Mouse (Mus musculus): ENCODE results near the gene Atp10b.
"Not testable (repeated sequence)": the region's sequence is repeated elsewhere in the genome, so short reads cannot be mapped to it uniquely, and the experiment has no call there.

Gene Atp10b

GRCm38 (mm10) chr11:43149577-43149976 lies at the start of gene Atp10b:
Gene Atp10b (plus strand): TSS chr11:43149877.
- DNase-seq = no peak

DNA sequence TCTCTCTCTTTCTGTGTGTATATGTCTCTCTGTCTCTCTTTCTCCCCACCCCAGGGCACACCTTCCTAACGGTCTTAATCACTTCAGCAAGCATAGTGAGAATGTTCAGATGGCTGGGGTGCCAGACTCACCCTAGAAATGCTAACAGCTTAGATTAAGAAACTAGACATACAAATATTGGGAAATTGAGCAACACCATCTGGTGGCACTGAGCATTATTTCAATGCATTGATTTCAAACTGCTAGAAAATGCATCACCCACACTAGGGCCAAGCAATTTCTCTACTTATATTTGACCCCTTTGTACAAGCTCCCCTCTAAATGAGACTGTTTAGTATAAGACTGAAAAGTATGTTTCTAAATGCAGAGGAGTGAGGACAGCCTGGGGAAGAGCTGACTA lies 48.3 kb upstream of the Atp10b start:
- no peak for DNase-seq

DNA sequence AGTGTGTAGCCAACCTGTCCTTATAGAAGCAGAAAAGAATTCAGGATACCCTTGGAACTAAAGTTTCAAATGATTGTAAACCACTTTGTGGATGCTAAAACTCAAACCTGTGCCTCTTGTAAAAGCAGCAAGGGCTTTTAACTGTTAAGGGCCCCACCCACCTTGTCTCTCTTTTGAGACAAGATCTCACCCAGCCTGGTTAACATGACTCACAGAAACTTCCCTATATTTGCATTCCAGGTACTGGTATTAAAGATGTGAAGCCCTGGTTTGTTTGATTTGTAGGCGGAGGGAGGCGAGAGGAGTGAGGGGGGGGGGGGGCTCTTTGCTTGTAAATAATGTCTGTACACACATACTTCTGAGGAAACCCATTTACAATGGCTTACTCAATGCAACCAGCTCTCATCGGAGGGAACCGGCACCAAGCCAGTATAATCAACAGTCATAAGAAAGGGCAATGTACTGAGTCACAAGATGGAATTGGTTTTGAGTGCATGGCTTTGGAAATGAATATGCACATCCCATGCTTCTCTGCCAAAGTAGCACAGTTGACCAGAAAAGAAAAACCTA lies 23.7 kb upstream of the Atp10b start:
- DNase-seq = no peak

DNA sequence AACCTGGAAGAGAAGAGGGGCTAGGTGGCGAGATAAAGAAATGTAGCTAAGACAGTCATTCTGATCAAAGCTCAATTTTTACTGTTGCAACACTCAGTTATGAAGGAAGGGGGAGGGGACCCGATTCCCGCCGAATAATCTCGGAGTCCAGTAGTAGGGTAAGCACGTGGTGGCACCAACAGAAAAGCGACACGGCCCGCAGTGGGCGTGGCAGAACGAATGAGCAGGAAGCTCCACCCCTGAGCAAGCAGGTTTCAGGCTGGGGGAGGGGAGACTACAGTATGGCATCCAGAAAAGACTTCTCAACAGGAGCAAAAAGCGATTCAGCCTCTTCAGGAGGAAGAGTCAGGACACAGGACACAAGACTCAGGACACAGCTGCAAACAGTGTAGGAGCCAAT lies 23.1 kb upstream of the Atp10b start:
- DNase-seq = not testable (repeated sequence)

- DNase-seq = no peak
These were observed 8.4 kb upstream of the Atp10b start for GRCm38 (mm10) chr11:43141296-43141695.

- DNase-seq = peak in 1 of 2 experiments; percentile 8
These were observed 6.9 kb upstream of the Atp10b start for GRCm38 (mm10) chr11:43142811-43143210.

DNA sequence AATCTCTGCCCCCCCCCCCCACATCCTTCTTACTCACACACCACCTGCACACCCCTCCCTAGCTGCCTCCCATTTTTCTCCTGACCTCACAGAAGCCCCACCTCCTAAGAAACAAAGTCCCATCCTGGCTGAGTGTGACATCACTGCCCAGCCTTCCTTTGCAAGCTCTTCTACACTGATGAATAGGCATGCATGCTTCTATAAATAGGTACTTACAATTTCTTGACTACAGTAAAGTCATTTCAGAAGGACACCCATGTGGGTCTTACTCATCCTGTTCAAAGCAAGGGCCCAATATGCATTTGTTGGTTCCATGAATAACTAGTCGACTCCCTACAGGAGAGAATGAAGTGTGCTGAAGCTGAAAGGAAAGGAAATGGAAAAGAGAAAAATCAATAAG lies 5.5 kb upstream of the Atp10b start:
- no peak for DNase-seq

DNA sequence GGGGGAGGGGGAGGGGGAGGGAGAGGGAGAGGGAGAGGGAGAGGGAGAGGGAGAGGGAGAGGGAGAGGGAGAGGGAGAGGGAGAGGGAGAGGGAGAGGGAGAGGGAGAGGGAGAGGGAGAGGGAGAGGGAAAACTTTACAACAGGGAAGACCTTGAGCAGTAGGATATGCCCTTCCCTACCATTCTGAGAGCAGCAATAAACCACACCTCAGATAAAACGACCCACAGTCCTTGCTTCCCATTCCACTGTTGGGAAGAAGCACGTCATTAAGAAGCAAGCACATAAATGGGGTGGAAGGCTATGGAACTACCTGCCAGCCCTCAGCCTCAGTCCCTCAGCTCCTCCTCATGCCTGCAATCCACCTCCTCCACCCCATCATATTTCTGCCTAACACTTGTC lies 4.8 kb upstream of the Atp10b start:
- DNase-seq = not testable (repeated sequence)

GRCm38 (mm10) chr11:43147380-43147779 lies 2.3 kb upstream of the Atp10b start:
- DNase-seq = no peak

GRCm38 (mm10) chr11:43148341-43148740 lies 1.3 kb upstream of the Atp10b start:
- DNase-seq = no peak

- DNase-seq = no peak
These were observed 5.3 kb downstream of the Atp10b start for GRCm38 (mm10) chr11:43155004-43155403.

GRCm38 (mm10) chr11:43155417-43155816 lies 5.7 kb downstream of the Atp10b start:
- DNase-seq = no peak

DNA sequence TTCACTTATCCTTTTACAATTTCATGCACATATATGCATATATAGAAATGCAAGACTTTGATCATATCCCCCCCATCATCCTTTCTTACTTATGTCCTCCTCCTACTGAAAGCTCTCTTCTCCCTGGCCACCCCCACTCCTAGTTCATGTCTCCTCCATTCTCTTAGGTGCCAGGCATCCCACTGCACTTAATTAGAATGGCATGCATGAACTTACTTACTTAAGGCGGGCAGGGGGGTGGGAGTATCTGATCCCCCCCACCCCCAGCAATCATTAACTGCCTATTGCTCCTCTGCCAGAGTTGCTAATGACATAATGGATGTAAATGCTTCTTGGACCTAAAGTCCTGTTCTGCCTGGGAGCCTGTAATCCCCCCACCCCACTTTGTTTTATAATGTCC lies 9.1 kb downstream of the Atp10b start:
- no peak for DNase-seq

GRCm38 (mm10) chr11:43160188-43160942 lies 10.7 kb downstream of the Atp10b start:
- DNase-seq = no peak

GRCm38 (mm10) chr11:43170601-43171000 lies 20.9 kb downstream of the Atp10b start:
- no peak for DNase-seq

GRCm38 (mm10) chr11:43174359-43175116 lies 24.9 kb downstream of the Atp10b start:
- no peak for DNase-seq

DNA sequence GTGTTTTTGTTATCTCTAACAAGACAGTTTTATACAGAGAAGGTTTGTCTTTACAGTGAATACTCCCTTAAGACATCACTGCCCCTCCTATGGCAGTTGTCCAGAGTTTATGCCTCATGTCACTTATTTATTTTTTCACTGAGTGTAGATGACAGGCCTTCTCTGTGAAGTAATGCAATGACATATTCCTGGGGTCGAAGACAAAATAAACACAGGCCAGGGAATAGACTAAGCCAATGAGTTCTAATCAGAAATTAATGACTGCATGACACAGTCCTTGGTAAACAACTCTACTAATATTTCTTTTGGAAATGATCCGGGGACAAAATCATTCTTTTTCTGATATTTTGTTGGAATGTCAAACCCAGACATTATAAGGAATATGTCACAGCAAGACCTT lies 32.7 kb downstream of the Atp10b start:
- DNase-seq = no peak

GRCm38 (mm10) chr11:43182816-43183215 lies 33.1 kb downstream of the Atp10b start:
- DNase-seq = peak in 1 of 2 experiments; percentile 6

DNA sequence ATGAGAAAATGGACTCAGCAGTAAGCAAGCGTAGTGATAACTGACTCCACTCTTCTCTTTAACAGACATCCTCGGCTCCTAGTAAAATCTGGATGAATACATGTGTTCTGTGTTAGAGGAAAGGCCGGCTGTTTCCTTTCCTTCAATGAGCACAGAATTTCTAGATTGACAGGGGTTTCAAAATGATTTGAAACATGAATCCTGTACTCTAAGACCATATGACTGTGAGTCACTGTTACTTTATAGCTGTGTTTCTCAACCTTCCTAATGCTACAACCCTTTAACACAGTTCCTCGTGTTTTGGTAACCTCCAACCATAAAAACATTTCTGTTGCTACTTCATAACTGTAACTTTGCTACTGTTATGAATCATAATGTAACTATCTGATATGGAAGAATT lies 33.8 kb downstream of the Atp10b start:
- DNase-seq = no peak

DNA sequence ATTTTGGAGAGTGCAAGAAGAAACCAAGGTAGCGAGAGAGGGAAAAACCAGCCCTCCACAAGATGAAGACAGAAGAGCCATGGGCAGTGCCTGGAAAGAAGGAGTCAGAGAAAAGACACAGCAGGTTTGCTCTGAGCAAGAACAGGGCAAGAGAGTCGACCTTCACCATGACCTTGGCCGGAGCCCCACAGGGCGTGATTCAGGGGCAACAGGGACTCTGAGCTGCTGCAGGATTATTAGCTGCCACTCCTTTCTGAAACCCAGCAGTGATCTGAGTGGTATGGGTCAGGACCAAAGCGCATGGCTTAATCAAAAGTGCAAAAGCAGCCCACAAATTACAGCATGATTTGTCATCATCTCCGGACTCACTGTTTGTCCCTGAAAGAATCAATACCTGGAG lies 36.6 kb downstream of the Atp10b start:
- no peak for DNase-seq

DNA sequence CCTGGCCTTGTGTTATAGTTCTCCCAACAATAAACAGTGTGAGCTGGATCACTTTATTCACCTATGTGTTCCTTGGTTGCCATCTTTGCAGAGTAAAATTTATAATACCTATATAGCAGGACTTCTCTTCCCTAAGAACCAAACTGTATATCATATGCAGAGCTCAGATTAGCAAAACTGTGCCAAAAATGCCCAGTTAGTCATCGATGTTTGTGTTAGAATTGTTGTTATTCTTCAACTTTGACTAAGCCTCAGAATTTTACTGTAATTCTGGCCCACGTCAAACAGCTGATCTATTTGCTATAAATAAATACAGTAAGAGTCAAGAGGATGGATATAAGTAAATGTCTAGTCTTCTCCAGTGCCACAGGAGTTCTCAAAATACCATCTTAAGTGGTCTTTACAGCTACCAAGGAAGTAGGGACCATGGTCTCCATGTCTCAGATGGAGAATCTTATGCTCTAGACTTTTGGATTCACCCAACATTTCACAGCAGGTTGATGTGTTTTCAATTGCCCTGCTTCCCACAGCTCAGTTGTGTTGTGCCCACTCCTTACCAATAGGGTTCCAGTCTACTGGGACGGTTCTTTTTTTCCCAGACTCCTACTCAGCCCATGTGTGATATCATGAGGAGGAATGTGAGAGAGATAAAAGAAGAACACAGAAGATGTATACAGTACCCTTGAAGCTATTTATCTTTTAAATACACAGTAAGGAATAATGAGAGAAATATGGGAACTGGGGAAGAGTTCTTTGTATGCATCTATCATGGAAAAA lies 40.3 kb downstream of the Atp10b start:
- DNase-seq = no peak

DNA sequence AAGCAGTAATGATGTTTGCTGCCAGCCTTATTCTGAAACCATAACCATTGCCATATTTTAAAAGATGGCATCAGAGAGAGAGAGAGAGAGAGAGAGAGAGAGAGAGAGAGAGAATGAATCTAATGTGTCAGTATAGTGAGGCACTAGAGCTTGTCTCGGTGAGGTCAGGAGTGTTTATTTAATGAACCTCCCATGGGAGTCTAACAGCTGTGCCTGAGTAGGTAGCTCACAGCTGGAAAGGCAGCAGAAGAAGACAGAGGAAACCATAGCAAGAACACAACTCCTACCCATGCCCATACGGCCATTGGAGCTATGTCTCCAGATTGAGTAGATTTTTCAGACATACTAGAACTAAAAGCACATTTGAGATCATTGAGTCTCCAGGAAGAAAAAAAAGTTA lies 49.1 kb downstream of the Atp10b start:
- DNase-seq = no peak

DNA sequence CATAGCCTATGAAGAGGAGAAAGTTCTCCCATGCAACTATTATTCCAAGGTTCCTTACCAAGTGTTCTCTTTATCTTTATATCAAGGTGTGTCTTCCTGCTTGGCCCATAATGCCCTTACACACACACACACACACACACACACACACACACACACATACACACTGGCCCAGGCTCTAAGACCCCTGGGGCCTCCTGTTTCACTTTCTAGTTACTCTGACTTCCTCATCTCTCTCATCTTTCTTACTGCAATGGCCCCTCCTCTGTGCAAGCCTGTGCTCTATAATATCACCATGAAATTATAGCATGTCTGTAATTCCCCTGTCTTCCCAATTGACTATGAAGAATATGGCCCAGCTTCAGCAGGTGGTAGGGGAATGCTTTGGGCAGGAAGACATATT lies 49.7 kb downstream of the Atp10b start:
- DNase-seq = no peak

All from cerebellum, postnatal 36 days (tissue).